Comparison of ENCODE assay signal across 33 mouse cellular contexts in the genomic region with DNA sequence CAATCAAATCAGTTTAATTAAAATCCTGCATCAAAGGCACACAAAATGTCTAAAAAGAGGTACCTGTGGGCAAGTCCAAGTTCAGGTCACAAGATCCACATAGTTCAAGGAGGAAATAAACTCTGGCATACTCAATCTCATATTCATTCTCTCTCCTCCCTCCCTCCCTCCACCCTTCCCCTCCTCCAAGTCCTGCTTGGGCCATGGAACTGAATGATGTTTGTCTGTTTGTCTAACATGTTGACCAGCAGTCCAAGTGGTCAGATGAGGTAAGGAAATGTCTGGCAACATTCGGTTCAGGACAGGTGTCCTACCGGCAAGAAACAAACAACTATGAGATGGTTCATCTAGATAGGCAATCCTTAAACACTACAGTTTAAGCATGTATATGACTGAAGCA. TPM values are rescaled to one million over a fixed set of nuclear protein-coding genes. Genes with fewer than 3 reads are reported as not detected.
"Had no signal": no experiment of that assay in that cellular context is flagged by ENCODE, and none has a peak within 500 bp of the region (broad histone marks: within the 10 kb centered on the region; RNA-seq: fewer than 3 reads in every experiment).

No protein-coding gene starts in this region.

- H3K4me3 ChIP-seq: embryonic facial prominence, embryonic 10.5 days; embryonic facial prominence, embryonic 12.5 days; embryonic facial prominence, embryonic 13.5 days; embryonic facial prominence, embryonic 15.5 days; erythroblast, embryonic 14.5 days; forebrain, embryonic 10.5 days; forebrain, embryonic 12.5 days; forebrain, embryonic 13.5 days; forebrain, embryonic 15.5 days; gastrocnemius, adult 2 months; heart, adult 2 months had no signal

- H3K4me2 ChIP-seq: embryonic facial prominence, embryonic 12.5 days; embryonic facial prominence, embryonic 13.5 days; embryonic facial prominence, embryonic 15.5 days; forebrain, embryonic 12.5 days; forebrain, embryonic 13.5 days; forebrain, embryonic 15.5 days had no signal

- H3K9me3 ChIP-seq: embryonic facial prominence, embryonic 10.5 days; embryonic facial prominence, embryonic 12.5 days; embryonic facial prominence, embryonic 13.5 days; embryonic facial prominence, embryonic 15.5 days; forebrain, embryonic 10.5 days; forebrain, embryonic 12.5 days; forebrain, embryonic 13.5 days; forebrain, embryonic 15.5 days had no signal

- H3K9ac ChIP-seq: embryonic facial prominence, embryonic 12.5 days; embryonic facial prominence, embryonic 13.5 days; embryonic facial prominence, embryonic 15.5 days; forebrain, embryonic 12.5 days; forebrain, embryonic 13.5 days; forebrain, embryonic 15.5 days; forebrain, postnatal 0 days had no signal

- ATAC-seq: forebrain, embryonic 13.5 days; forebrain, embryonic 14.5 days; forebrain, embryonic 15.5 days; forebrain, embryonic 16.5 days; forebrain, postnatal 0 days had no signal

- H3K27ac ChIP-seq: embryonic facial prominence, embryonic 10.5 days; embryonic facial prominence, embryonic 12.5 days; embryonic facial prominence, embryonic 13.5 days; embryonic facial prominence, embryonic 15.5 days; forebrain, embryonic 10.5 days; forebrain, embryonic 12.5 days; forebrain, embryonic 13.5 days; forebrain, embryonic 15.5 days; gastrocnemius, adult 2 months; heart, adult 2 months had no signal

- DNase-seq: cerebellum, adult 2 months; cerebellum, adult 8-10 months; cerebellum, adult 9-10 months; cerebellum, adult 9-11 months; cerebellum, postnatal 10 days; cerebellum, postnatal 14 days; cerebellum, postnatal 25 days; cerebellum, postnatal 36 days; embryo, embryonic 11 days; forebrain, postnatal 0 days; gastrocnemius, adult 2 months; gastrocnemius, postnatal 10 days; gastrocnemius, postnatal 14 days; gastrocnemius, postnatal 25 days; gastrocnemius, postnatal 36 days; heart, adult 18-20 months; heart, adult 2 months had no signal

- H3K27me3 ChIP-seq: embryonic facial prominence, embryonic 12.5 days; embryonic facial prominence, embryonic 13.5 days; embryonic facial prominence, embryonic 15.5 days; forebrain, embryonic 12.5 days; forebrain, embryonic 13.5 days; forebrain, embryonic 15.5 days had no signal

- H3K4me1 ChIP-seq: embryonic facial prominence, embryonic 10.5 days; embryonic facial prominence, embryonic 12.5 days; embryonic facial prominence, embryonic 13.5 days; embryonic facial prominence, embryonic 15.5 days; forebrain, embryonic 10.5 days; forebrain, embryonic 12.5 days; forebrain, embryonic 13.5 days; forebrain, embryonic 15.5 days had no signal

RNA-seq across cellular contexts. Expression of gene Tcfl5, which starts 34.2 kb away (rescaled TPM):
- total RNA-seq: common myeloid progenitor, adult 5-6 weeks; gastrocnemius, adult 18-20 months; gastrocnemius, adult 2 months; gastrocnemius, adult 8-10 months; gastrocnemius, postnatal 36 days; granulocyte monocyte progenitor cell, adult 5-6 weeks; heart, adult 18-20 months; heart, adult 2 months had no signal
- polyA plus RNA-seq: erythroblast, embryonic 14.5 days; forebrain, embryonic 13.5 days had no signal

RNA-seq across cellular contexts. Expression of gene Slc17a9, which starts 48.4 kb away (rescaled TPM):
- total RNA-seq: gastrocnemius, adult 18-20 months had no signal
- polyA plus RNA-seq: embryonic facial prominence, embryonic 11.5 days; forebrain, embryonic 14.5 days had no signal
